Mouse (Mus musculus) intestine, embryonic 15.5 days (tissue): Measurements from ENCODE around the gene Gm13090. TPM values are rescaled to one million over a fixed set of nuclear protein-coding genes. Genes with fewer than 3 reads are reported as not detected.

Experiments used
- ATAC-seq: fragments of 200-750 bp; cut with Nextera tagmentation; 2 replicates; pipeline ENCODE4 v1.8.0; 2017; ENCODE audit warnings: moderate TSS enrichment, moderate library complexity
- H3K27ac ChIP-seq: fragments of 300-500 bp; sonication (generic); 2 replicates; pipeline ENCODE4 v1.5.1; 2015; ENCODE audit warnings: mild to moderate bottlenecking, inconsistent platforms
- H3K27me3 ChIP-seq: fragments of 300-500 bp; sonication (generic); replicated peaks from 2 replicates; pipeline ENCODE4 v1.6.1; 2015; ENCODE audit warnings: inconsistent platforms
- H3K36me3 ChIP-seq: fragments of 300-500 bp; sonication (generic); 2 replicates; pipeline ENCODE4 v1.6.1; 2015; ENCODE audit warnings: inconsistent platforms
- H3K4me1 ChIP-seq: fragments of 300-500 bp; sonication (generic); replicated peaks from 2 replicates; pipeline ENCODE4 v1.6.1; 2015; ENCODE audit warnings: inconsistent platforms
- H3K4me2 ChIP-seq: fragments of 300-500 bp; sonication (generic); replicated peaks from 2 replicates; pipeline ENCODE4 v1.6.1; 2015; ENCODE audit warnings: mild to moderate bottlenecking, inconsistent platforms
- H3K4me3 ChIP-seq: fragments of 300-500 bp; sonication (generic); replicated peaks from 2 replicates; pipeline ENCODE4 v1.5.1; 2015; ENCODE audit warnings: inconsistent platforms
- H3K9ac ChIP-seq: fragments of 300-500 bp; sonication (generic); 2 replicates; pipeline ENCODE4 v1.6.1; 2015; ENCODE audit warnings: inconsistent platforms
- H3K9me3 ChIP-seq: fragments of 300-500 bp; sonication (generic); 2 replicates; pipeline ENCODE4 v1.6.1; 2016; ENCODE audit warnings: inconsistent platforms
- WGBS: fragments of 180-500 bp; shearing (Covaris S2); methylation state at CpG from one replicate; pipeline ENCODE4 v1.1.7; 2015; 5-methylcytosine and 5-hydroxymethylcytosine counted together
- polyA plus RNA-seq: library from polyadenylated mRNA; unstranded; fragments of >200 nt; fragmentation: Nextera tagmentation; extraction: Ambion mirVana; gene quantifications from 2 replicates; pipeline ENCODE4 v1.2.1, GENCODE M21; 2015

Gene Gm13090
- polyA plus RNA-seq, 1 experiment from 2014 or later: not detected

DNA sequence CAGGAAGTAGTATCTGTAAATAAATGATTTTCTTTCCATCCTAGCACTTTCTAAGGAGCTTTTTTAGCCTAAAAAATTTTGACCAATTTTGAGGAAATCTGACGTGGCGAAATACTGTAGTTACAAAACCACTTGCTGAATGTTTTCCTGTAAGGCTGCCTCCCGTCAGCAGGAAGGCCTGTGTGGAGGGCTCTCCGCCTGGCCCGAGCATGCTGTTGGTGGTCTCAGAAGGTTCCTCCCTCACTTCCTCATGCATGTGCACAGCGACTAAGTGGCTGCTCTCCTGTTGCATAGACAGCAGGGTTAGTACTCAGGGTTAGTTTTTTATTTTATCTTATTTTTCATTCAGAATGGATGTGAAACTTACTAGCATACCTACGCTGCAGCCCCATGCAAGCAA lies 18.4 kb upstream of the Gm13090 start:
- Histone ChIP-seq H3K27me3 (no peaks in the 10 kb centered on the region), H3K9me3 (no peaks in the 10 kb centered on the region), H3K4me3 (no peak overlapping the region), H3K4me1 (no peaks in the 10 kb centered on the region), H3K36me3 (no peaks in the 10 kb centered on the region), H3K9ac (no peak overlapping the region), H3K27ac (no peak overlapping the region), H3K4me2 (no peak overlapping the region)
- WGBS: 73% methylated on average over 7 of the region's 7 CpGs
- ATAC-seq: no peak

DNA sequence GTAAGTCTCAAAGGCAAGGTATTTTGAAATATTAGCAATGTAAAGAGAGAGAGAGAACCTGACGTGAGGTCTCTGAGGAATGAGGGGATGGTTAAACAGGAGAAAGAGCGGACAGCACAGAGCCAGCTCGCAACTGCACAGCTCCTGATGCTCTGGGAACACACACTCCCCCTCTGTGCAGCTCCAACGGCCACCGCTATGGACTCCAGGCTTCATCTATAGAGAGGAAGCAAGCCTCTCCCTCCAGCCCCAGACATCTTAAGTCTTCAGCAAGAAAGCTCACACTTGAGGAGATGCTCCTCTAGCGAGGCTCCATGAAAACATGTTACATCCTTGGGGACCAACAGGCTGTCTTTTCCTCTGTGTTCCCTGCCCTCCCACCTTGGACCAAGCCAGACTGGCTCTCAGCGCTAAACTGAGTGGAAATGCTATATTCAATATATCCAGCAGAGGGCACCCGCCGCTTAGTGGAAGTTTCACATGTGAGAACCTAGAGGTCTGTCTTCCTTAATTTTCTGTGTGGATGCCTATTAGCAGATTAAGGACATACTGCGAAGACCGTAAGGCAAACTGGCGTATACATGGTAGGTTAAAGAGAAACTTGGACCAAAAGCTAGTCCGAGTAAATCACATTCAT lies 16.1 kb upstream of the Gm13090 start:
- Histone ChIP-seq H3K9ac (no peak overlapping the region), H3K27me3 (no peaks in the 10 kb centered on the region), H3K4me2 (no peak overlapping the region), H3K36me3 (no peaks in the 10 kb centered on the region), H3K4me3 (no peak overlapping the region), H3K4me1 (no peaks in the 10 kb centered on the region), H3K9me3 (no peaks in the 10 kb centered on the region), H3K27ac (no peak overlapping the region)
- peak; percentile 70 for ATAC-seq
- WGBS: 50% methylated on average over 13 of the region's 13 CpGs

DNA sequence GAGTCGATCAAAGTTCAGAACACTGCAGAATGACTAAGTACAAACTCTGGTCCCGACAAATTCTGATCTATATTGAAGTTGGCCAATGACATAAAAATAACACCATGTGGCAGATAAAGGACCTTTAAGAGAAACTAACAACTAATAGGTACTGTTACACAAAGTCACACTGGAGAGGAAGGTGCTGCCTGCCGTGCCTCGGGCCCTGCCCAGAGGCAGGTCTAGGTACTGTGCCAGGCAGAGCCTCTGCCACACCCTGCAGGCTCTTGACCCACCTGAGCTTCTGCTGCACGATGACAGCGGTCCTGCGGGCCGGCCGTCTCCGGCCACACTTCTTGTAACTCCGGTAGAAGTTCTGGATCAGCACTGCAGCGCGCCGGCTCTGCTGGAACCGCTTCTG lies 14.6 kb upstream of the Gm13090 start:
- no peaks in the 10 kb centered on the region for H3K36me3 ChIP-seq
- 90% methylated on average over 15 of the region's 15 CpGs for WGBS
- no peak for ATAC-seq

DNA sequence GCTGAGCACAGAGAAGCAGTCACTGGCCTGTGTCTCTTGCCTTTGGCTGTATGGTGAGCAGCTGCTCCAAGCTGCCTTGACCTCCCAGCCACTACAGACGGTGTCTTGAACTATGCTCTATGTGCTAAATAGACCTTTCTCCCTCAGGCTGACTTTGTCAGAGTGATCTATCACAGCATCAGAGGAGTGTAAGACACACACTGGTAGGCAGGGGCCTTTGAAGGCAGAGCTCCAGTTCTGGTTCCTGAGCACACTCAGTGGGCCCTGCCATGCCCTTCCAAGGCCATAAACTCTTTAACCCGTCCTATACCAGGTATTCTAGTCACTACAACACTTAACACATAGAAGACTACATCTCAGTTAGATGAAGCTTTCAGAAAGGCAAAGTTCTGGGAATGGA lies 8.0 kb upstream of the Gm13090 start:
- Histone ChIP-seq H3K36me3 (no peaks in the 10 kb centered on the region), H3K27ac (no peak overlapping the region), H3K4me3 (no peak overlapping the region), H3K9me3 (no peaks in the 10 kb centered on the region), H3K4me2 (no peak overlapping the region), H3K27me3 (no peaks in the 10 kb centered on the region), H3K9ac (no peak overlapping the region), H3K4me1 (no peaks in the 10 kb centered on the region)
- 79% methylated on average over 2 of the region's 2 CpGs for WGBS
- ATAC-seq: no peak

More for the DNA sequence above, 14.6 kb upstream of the Gm13090 start:
- Histone ChIP-seq H3K4me2 (no peak overlapping the region), H3K4me1 (no peaks in the 10 kb centered on the region), H3K27me3 (no peaks in the 10 kb centered on the region), H3K9ac (no peak overlapping the region), H3K9me3 (no peaks in the 10 kb centered on the region), H3K4me3 (no peak overlapping the region), H3K27ac (no peak overlapping the region)

DNA sequence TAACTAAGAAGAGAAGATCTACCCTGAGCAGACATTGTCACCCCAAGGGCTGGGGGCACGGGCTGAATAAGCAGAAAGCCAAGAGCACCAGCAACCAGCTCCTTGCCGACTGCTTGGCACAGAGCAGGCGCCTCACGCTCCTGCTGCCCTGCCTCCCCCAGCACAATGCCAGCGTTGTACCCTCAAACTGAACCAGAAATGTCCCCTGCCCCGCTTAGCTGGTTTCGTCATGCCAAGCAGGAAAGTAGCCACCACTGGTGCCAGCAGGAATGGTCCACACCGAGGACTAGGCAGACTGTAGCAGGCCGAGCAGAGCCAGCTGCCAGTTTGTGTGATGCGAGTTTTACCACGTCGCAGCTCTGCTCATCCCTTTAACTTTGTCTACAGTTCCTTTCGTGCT lies 7.4 kb upstream of the Gm13090 start:
- H3K9ac ChIP-seq: no peak overlapping the region
- H3K4me2 ChIP-seq: no peak overlapping the region
- WGBS: 91% methylated on average over 13 of the region's 13 CpGs
- no peak for ATAC-seq
- no peak overlapping the region for H3K27ac ChIP-seq
- H3K9me3 ChIP-seq: no peaks in the 10 kb centered on the region
- H3K27me3 ChIP-seq: no peaks in the 10 kb centered on the region
- H3K36me3 ChIP-seq: no peaks in the 10 kb centered on the region
- no peak overlapping the region for H3K4me3 ChIP-seq
- H3K4me1 ChIP-seq: no peaks in the 10 kb centered on the region

DNA sequence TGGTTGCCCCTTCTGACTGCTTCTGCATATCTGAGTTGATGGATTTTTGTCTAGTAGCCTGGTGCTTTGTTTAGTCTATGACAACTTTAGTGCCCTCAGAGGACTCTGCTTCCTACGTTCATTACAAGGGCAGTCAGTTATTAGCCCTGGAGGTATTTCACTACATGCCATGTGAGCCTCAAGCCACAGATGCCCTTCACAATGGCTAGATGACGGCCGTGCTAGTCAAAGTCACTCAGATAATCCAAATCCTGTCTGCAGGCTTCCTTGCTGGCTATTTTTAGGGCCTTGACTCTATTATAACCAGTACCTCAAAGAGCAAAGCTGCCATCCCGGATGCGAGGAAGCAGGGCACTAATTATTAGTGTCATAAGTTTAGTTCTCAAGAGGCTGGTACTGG lies 6.3 kb upstream of the Gm13090 start:
- no peak for ATAC-seq
- 69% methylated on average over 5 of the region's 5 CpGs for WGBS

DNA sequence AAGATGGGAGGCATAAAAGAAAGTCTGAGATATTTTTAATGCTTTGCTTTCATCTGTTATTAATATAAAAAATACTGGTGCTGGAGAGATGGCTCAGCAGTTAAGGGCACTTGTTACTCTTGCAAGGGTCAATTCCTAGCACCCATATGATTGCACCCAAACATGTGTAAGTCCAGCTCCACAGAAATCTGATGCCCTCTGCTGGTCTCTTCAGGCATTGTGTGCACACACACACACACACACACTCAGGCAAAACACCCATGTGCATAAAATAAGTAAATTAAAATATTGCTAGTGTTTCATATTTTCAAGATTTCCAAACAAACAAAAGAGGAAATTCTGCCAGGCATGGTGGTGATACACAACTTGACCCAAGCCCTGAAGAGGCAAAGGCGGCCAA lies 2.0 kb upstream of the Gm13090 start:
- Histone ChIP-seq H3K27ac (no peak overlapping the region), H3K36me3 (no peaks in the 10 kb centered on the region), H3K9ac (no peak overlapping the region), H3K4me2 (no peak overlapping the region), H3K27me3 (no peaks in the 10 kb centered on the region), H3K4me3 (no peak overlapping the region), H3K9me3 (no peaks in the 10 kb centered on the region), H3K4me1 (no peaks in the 10 kb centered on the region)
- no peak for ATAC-seq
- 98% methylated on average over 1 of the region's 1 CpGs for WGBS

More for the DNA sequence above, 6.3 kb upstream of the Gm13090 start:
- H3K36me3 ChIP-seq: no peaks in the 10 kb centered on the region
- H3K4me1 ChIP-seq: no peaks in the 10 kb centered on the region
- no peaks in the 10 kb centered on the region for H3K27me3 ChIP-seq
- H3K4me2 ChIP-seq: no peak overlapping the region
- H3K4me3 ChIP-seq: no peak overlapping the region
- H3K9me3 ChIP-seq: no peaks in the 10 kb centered on the region
- no peak overlapping the region for H3K27ac ChIP-seq
- no peak overlapping the region for H3K9ac ChIP-seq

DNA sequence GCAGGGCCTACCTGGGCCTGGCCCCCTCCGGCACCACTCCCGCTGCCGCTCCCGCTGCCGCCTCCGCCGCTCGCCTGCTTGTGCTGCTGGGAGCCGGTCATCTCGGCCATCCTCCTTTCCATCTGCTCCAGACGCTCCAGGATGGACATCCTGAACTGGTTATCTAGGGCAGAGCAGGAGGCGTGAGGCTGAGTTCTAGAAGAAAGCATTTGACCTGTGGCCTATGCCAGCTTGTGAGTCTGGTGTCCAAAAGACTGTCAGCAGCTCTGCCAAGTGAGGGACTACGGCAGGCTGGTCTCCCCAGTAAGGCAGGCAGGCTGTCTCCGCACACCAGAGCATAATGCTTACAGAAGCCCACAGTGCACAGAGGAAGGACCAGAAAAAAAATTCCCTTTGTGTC lies 551 bp upstream of the Gm13090 start:
- H3K4me3 ChIP-seq: no peak overlapping the region
- H3K4me2 ChIP-seq: no peak overlapping the region
- H3K36me3 ChIP-seq: no peaks in the 10 kb centered on the region
- H3K4me1 ChIP-seq: no peaks in the 10 kb centered on the region
- H3K27me3 ChIP-seq: no peaks in the 10 kb centered on the region
- no peak overlapping the region for H3K27ac ChIP-seq
- H3K9me3 ChIP-seq: no peaks in the 10 kb centered on the region
- no peak for ATAC-seq
- no peak overlapping the region for H3K9ac ChIP-seq
- 91% methylated on average over 14 of the region's 14 CpGs for WGBS

DNA sequence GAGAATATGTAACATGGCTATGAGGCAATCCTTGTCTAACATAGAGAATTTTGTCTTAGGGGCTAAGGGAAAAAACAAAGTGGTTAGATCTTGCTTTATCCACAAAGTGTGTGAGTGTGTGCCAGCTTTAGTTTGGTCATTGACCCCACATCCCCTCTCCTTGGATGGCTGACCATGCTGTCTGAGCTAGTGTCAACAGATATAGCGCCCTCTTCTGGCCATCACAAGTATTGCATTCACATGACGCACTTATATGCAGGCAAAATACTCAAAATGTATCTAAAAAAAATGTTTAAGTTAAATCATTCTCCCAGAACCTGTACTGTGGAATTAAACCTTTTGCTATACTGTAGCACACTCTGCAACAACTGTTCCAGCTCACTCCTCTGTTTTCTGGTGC lies 5.8 kb downstream of the Gm13090 start:
- 41% methylated on average over 2 of the region's 2 CpGs for WGBS

DNA sequence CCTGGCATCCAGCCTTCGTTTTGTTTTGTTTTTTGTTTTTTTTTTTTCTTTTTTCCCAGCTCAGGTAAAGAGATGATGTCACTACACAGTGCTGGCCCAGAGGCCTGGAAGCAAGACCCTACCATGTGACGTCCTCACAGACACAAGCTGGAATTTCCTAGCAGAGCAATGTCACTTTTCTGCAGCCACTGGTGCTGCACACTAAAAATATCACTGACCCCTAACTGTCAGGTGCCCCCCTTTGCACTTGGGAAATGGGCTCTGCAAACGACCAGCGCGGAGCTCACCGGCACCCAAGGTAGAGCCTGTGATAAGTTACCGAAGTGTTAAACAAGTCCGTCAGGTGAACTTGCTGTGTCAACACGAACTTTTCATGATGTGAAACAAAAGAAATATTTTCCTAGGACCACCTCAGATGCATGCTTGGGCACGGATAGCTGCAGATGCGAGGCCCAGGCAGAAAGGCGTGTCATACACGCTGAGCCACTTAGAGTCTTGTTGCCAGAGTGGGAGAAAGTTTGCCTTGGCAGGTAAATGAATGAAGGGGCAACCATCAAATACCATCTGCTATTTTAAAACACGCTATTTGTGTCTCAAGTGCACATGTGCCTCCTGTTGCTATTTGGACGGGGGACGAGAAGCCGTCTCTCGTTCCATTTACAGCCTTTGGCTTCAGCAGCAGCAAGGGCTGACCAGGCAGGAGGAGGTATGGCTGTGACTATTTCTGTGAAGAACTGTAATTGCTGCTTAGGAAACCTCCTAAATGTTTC lies 7.1 kb downstream of the Gm13090 start:
- 76% methylated on average over 18 of the region's 18 CpGs for WGBS
- no peaks in the 10 kb centered on the region for H3K4me1 ChIP-seq
- no peak overlapping the region for H3K4me3 ChIP-seq
- H3K27me3 ChIP-seq: no peaks in the 10 kb centered on the region
- ATAC-seq: no peak
- H3K27ac ChIP-seq: no peak overlapping the region
- no peaks in the 10 kb centered on the region for H3K9me3 ChIP-seq
- no peak overlapping the region for H3K4me2 ChIP-seq
- H3K9ac ChIP-seq: no peak overlapping the region
- no peaks in the 10 kb centered on the region for H3K36me3 ChIP-seq

More for the DNA sequence above, 5.8 kb downstream of the Gm13090 start:
- Histone ChIP-seq H3K27me3 (no peaks in the 10 kb centered on the region), H3K27ac (no peak overlapping the region), H3K4me3 (no peak overlapping the region), H3K9ac (no peak overlapping the region), H3K4me1 (no peaks in the 10 kb centered on the region), H3K4me2 (no peak overlapping the region), H3K36me3 (no peaks in the 10 kb centered on the region), H3K9me3 (no peaks in the 10 kb centered on the region)
- ATAC-seq: no peak

DNA sequence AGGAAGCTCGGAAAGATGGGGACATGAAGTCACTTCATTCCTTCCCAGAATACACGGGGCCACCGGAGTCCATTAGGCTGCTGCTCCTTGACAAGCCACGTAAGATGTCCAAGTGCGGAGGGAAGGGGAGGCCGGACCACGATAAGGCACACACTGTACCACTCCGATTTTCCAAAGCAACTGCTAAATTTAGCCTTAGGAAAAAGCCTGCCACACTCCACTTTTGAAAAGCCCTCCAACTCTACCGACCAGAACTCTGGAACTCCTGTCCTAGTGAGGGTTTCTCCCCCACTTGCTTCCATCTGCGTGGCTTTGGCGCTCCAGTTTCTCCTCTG lies 7.7 kb downstream of the Gm13090 start:
- Histone ChIP-seq H3K4me2 (no peak overlapping the region), H3K4me1 (no peaks in the 10 kb centered on the region), H3K9ac (no peak overlapping the region), H3K27me3 (no peaks in the 10 kb centered on the region), H3K4me3 (no peak overlapping the region), H3K27ac (no peak overlapping the region), H3K9me3 (no peaks in the 10 kb centered on the region), H3K36me3 (no peaks in the 10 kb centered on the region)
- no peak for ATAC-seq
- WGBS: 88% methylated on average over 11 of the region's 11 CpGs

DNA sequence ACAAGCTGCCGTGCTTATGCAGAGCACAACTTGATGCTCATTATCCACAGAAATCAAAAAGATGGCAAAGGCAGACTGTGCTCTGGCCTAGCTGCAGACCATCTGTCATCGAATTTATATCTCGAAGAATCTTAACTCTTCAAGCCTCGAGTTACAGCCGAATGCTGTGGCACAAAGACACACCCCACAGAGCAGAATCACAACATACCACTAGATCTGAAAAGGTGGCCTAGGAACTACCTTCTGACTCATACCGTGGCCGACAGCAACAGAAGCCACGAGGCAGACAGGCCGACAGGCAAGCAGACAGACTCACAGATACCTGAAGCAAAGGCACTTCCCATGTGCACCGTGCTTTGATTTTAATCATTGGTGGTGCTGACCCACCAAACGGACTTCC lies 14.3 kb downstream of the Gm13090 start:
- ATAC-seq: no peak

DNA sequence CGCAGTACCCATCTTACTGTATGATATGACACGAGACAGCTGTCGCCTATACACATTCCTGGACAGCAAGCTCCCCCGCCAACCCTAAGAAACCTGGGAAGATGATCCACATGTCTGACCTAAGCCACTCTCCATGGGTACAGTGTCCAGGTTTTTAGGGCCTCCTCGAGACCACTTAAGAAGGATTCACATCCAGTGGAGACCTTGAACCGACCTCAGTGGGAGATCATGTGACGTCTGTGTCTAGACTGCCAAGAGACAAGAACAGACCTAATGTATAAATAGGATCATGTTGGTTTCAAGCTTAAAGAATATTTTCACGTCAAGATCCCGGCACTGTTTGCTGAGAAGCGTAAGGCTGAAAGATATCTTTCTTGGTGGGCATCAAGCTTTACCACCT lies 14.8 kb downstream of the Gm13090 start:
- H3K36me3 ChIP-seq: no peaks in the 10 kb centered on the region
- ATAC-seq: no peak
- no peak overlapping the region for H3K4me2 ChIP-seq
- H3K27me3 ChIP-seq: peaks cover 18% of the 10 kb centered on the region
- H3K27ac ChIP-seq: no peak overlapping the region
- H3K4me3 ChIP-seq: no peak overlapping the region
- H3K4me1 ChIP-seq: peaks cover 15% of the 10 kb centered on the region
- H3K9ac ChIP-seq: no peak overlapping the region
- no peaks in the 10 kb centered on the region for H3K9me3 ChIP-seq
- 73% methylated on average over 10 of the region's 10 CpGs for WGBS

More for the DNA sequence above, 14.3 kb downstream of the Gm13090 start:
- Histone ChIP-seq H3K4me1 (peaks cover 10% of the 10 kb centered on the region; the same call in 1 of the 2 replicates), H3K4me3 (no peak overlapping the region), H3K9me3 (no peaks in the 10 kb centered on the region), H3K9ac (no peak overlapping the region), H3K4me2 (no peak overlapping the region), H3K36me3 (no peaks in the 10 kb centered on the region), H3K27me3 (peaks cover 18% of the 10 kb centered on the region), H3K27ac (no peak overlapping the region)
- WGBS: 84% methylated on average over 11 of the region's 11 CpGs
